Mouse (Mus musculus) erythroblast, embryonic 14.5 days (primary cell): Measurements from ENCODE around the gene Npat.

Source experiments
- GATA1 ChIP-seq: IDR thresholded peaks from 2 replicates; pipeline ENCODE4 v1.6.1; 2012; ENCODE audit warnings: low read length, inconsistent platforms, mixed read lengths
- TAL1 ChIP-seq: IDR thresholded peaks from 3 replicates; pipeline ENCODE4 v1.6.1; 2012; ENCODE audit warnings: low read length, inconsistent platforms, mixed read lengths

GRCm38 (mm10) chr9:53598631-53599030 lies 61.8 kb downstream of the Npat start:
- TF ChIP-seq GATA1 (no peak), TAL1 (no peak)
